Comparison of ENCODE assay signal across 8 mouse cellular contexts in genomic region chr7:99095191-99095590, GRCm38 (mm10). TPM values are rescaled to one million over a fixed set of nuclear protein-coding genes. Genes with fewer than 3 reads are reported as not detected.
DNase-seq lines count a peak whose midpoint lies in the region; ATAC-seq and TF ChIP-seq lines count a peak whose summit lies in the region.

No protein-coding gene starts in this region.

- 68% methylated on average over 4 of the region's 4 CpGs for WGBS in cerebellum, adult 2 months
- 54% methylated on average over 3 of the region's 4 CpGs for WGBS in liver, embryonic 11.5 days
- WGBS in limb, embryonic 11.5 days = 69% methylated on average over 3 of the region's 4 CpGs
- 53% methylated on average over 2 of the region's 4 CpGs for WGBS in stomach, postnatal 0 days

- TF ChIP-seq CTCF in cerebellum, adult 2 months (IDR thresholded peaks at IDR 0.05; ENCODE audit: borderline replicate concordance, insufficient read depth, low read depth, low read length) = peak; percentile 51; the same call in 1 of the 2 replicates
- TF ChIP-seq CTCF in brain, embryonic 14.5 days (IDR thresholded peaks at IDR 0.05; ENCODE audit: borderline replicate concordance, extremely low read depth, insufficient read depth, insufficient read length) = peak; percentile 46; the same call in 1 of the 2 replicates
- TF ChIP-seq CTCF in stomach, postnatal 0 days (IDR thresholded peaks at IDR 0.05; ENCODE audit: low read depth) = peak; percentile 67

- TF ChIP-seq EP300 in stomach, postnatal 0 days (optimal IDR thresholded peaks at IDR 0.05) = no peak

- H3K9ac ChIP-seq in liver, embryonic 11.5 days (ENCODE audit: low read depth, low read length) = no peak overlapping the region
- H3K9ac ChIP-seq in limb, embryonic 11.5 days (ENCODE audit: low read length) = no peak overlapping the region
- no peak overlapping the region for H3K9ac ChIP-seq in stomach, postnatal 0 days (ENCODE audit: low read length)

- H3K4me1 ChIP-seq in cerebellum, adult 2 months (ENCODE audit: control insufficient read depth, insufficient read depth, low read length) = no peaks in the 10 kb centered on the region
- H3K4me1 ChIP-seq in liver, embryonic 11.5 days (replicated peaks; ENCODE audit: control insufficient read depth, insufficient read depth, low read length) = peaks cover 4% of the 10 kb centered on the region
- 0 out of 2 replicates have a peak, but pooled peaks cover 2% of the 10 kb centered on the region for H3K4me1 ChIP-seq in limb, embryonic 11.5 days (ENCODE audit: control insufficient read depth, insufficient read depth, low read length)
- H3K4me1 ChIP-seq in stomach, postnatal 0 days (replicated peaks; ENCODE audit: control insufficient read depth, insufficient read depth) = no peaks in the 10 kb centered on the region

- H3K27me3 ChIP-seq in cerebellum, adult 2 months (ENCODE audit: control insufficient read depth, insufficient read depth, low read length) = no peaks in the 10 kb centered on the region
- H3K27me3 ChIP-seq in liver, embryonic 11.5 days (replicated peaks; ENCODE audit: control insufficient read depth, insufficient read depth, low read length) = no peaks in the 10 kb centered on the region
- no peaks in the 10 kb centered on the region for H3K27me3 ChIP-seq in limb, embryonic 11.5 days (ENCODE audit: control insufficient read depth, insufficient read depth, low read length)
- no peaks in the 10 kb centered on the region for H3K27me3 ChIP-seq in stomach, postnatal 0 days (ENCODE audit: control insufficient read depth, insufficient read depth, low read length)

- H3K4me3 ChIP-seq in cerebellum, adult 2 months (replicated peaks; ENCODE audit: insufficient read depth, low read depth, low read length) = no peak overlapping the region
- H3K4me3 ChIP-seq in liver, embryonic 11.5 days (ENCODE audit: low read depth, low read length) = no peak overlapping the region
- H3K4me3 ChIP-seq in limb, embryonic 11.5 days (ENCODE audit: low read depth, low read length) = no peak overlapping the region
- H3K4me3 ChIP-seq in stomach, postnatal 0 days (ENCODE audit: low read depth, low read length) = no peak overlapping the region

- no peak overlapping the region for H3K27ac ChIP-seq in cerebellum, adult 2 months (ENCODE audit: insufficient read depth, low read length)
- no peak overlapping the region for H3K27ac ChIP-seq in liver, embryonic 11.5 days (ENCODE audit: low read depth, low read length)
- H3K27ac ChIP-seq in limb, embryonic 11.5 days (replicated peaks; ENCODE audit: low read depth, low read length) = no peak overlapping the region
- no peak overlapping the region for H3K27ac ChIP-seq in stomach, postnatal 0 days (replicated peaks)

- H3K36me3 ChIP-seq in liver, embryonic 11.5 days (ENCODE audit: control insufficient read depth, insufficient read depth, low read length) = no peaks in the 10 kb centered on the region; the same call in 1 of the 2 replicates
- H3K36me3 ChIP-seq in limb, embryonic 11.5 days (ENCODE audit: control insufficient read depth, insufficient read depth, low read length) = no peaks in the 10 kb centered on the region
- H3K36me3 ChIP-seq in stomach, postnatal 0 days (ENCODE audit: control insufficient read depth, insufficient read depth, low read length) = peaks cover 4% of the 10 kb centered on the region; the same call in 1 of the 2 replicates

- TF ChIP-seq POLR2A in cerebellum, adult 2 months (IDR thresholded peaks at IDR 0.05; ENCODE audit: borderline replicate concordance, insufficient read depth, low read length) = no peak
- no peak for TF ChIP-seq POLR2A in brain, embryonic 14.5 days (IDR thresholded peaks at IDR 0.05; ENCODE audit: borderline replicate concordance, extremely low read depth, insufficient read depth, insufficient read length, poor library complexity, severe bottlenecking)

- peak in 1 of 2 experiments; percentile 43 for DNase-seq in cerebellum, adult 2 months
- DNase-seq in liver = peak; percentile 57
- no peak for DNase-seq in liver, embryonic 11.5 days (ENCODE audit: low spot score)
- DNase-seq in brain, embryonic 14.5 days (ENCODE audit: low read depth) = no peak
- DNase-seq in limb, embryonic 11.5 days (ENCODE audit: low spot score) = peak; percentile 66
- DNase-seq in stomach, postnatal 0 days (ENCODE audit: low spot score) = peak; percentile 45
- DNase-seq in gastrocnemius, postnatal 25 days = no peak

- no peaks in the 10 kb centered on the region for H3K9me3 ChIP-seq in liver, embryonic 11.5 days (ENCODE audit: control insufficient read depth, low read length)
- no peaks in the 10 kb centered on the region for H3K9me3 ChIP-seq in limb, embryonic 11.5 days (ENCODE audit: control insufficient read depth, low read length)
- H3K9me3 ChIP-seq in stomach, postnatal 0 days (ENCODE audit: control insufficient read depth, low read length) = no peaks in the 10 kb centered on the region

- ATAC-seq in cerebellum, adult (ENCODE audit: insufficient number of reproducible peaks, low FRiP score, low TSS enrichment) = no peak
- ATAC-seq in liver, embryonic 11.5 days (replicated peaks; ENCODE audit: low FRiP score) = no peak
- no peak for ATAC-seq in limb, embryonic 11.5 days (ENCODE audit: insufficient number of reproducible peaks, low FRiP score, low TSS enrichment, low read depth)
- ATAC-seq in stomach, postnatal 0 days (ENCODE audit: low FRiP score, low TSS enrichment) = no peak

- H3K4me2 ChIP-seq in liver, embryonic 11.5 days = no peak overlapping the region
- H3K4me2 ChIP-seq in limb, embryonic 11.5 days (ENCODE audit: low read depth, severe bottlenecking) = no peak overlapping the region
- H3K4me2 ChIP-seq in stomach, postnatal 0 days (replicated peaks; ENCODE audit: low read depth) = no peak overlapping the region

RNA-seq across cellular contexts. Expression of gene Uvrag, which starts 45.8 kb away (rescaled TPM):
- polyA plus RNA-seq in cerebellum, adult 2 months (2012; rRNA removed) = 19.2 TPM in 2 replicates
- polyA plus RNA-seq in liver, embryonic 11.5 days (2014; fragmentation: Nextera tagmentation; extraction: Ambion mirVana) = 14.5 and 16.2 TPM in 2 replicates
- polyA plus RNA-seq in brain, embryonic 14.5 days (2012; rRNA removed) = 10.1 and 12.3 TPM in 2 replicates
- polyA plus RNA-seq in limb, embryonic 11.5 days (2014; fragmentation: Nextera tagmentation; extraction: Ambion mirVana) = 11.8 and 14.8 TPM in 2 replicates
- polyA plus RNA-seq in stomach, postnatal 0 days (2015; fragmentation: Nextera tagmentation; extraction: Ambion mirVana) = 9.8 and 10.7 TPM in 2 replicates
- 10 to 100 TPM in 1 of 2 experiments, 1 to 10 TPM in 1; 9.1 to 10.8 TPM for total RNA-seq in gastrocnemius, postnatal 25 days (2021)

Comparison
In these comparisons a context has a peak if more than half of its experiments do, and no peak if none do; other contexts are left out.
1. DNase-seq: peak in liver (single experiment), limb, embryonic 11.5 days (single experiment) and stomach, postnatal 0 days (single experiment); none in liver, embryonic 11.5 days (single experiment), brain, embryonic 14.5 days (single experiment) and gastrocnemius, postnatal 25 days (single experiment).
2. Peak in every context shown above with its lines, with median percentiles within 50 percentile points of each other: CTCF ChIP-seq.